Mouse (Mus musculus) heart, adult 8-10 months (tissue): Measurements from ENCODE around the gene Col23a1. TPM values are rescaled to one million over a fixed set of nuclear protein-coding genes. Genes with fewer than 3 reads are reported as not detected.

ENCODE experiments used
- DNase-seq: peaks from one replicate; pipeline ENCODE4 v3.0.0; 2022; ENCODE audit warnings: low spot score
- total RNA-seq, 4 experiments: library from RNA; stranded (reverse); gene quantifications; 2 replicates each; pipeline ENCODE4 v1.2.4; 2022

Gene Col23a1
- 1 to 10 TPM; 1.4 to 3.2 (median 1.9) TPM for total RNA-seq

GRCm38 (mm10) chr11:51289564-51290041 lies at the start of gene Col23a1:
Col23a1 (plus strand) TSS chr11:51289920.
- peak; percentile 74 for DNase-seq

DNA sequence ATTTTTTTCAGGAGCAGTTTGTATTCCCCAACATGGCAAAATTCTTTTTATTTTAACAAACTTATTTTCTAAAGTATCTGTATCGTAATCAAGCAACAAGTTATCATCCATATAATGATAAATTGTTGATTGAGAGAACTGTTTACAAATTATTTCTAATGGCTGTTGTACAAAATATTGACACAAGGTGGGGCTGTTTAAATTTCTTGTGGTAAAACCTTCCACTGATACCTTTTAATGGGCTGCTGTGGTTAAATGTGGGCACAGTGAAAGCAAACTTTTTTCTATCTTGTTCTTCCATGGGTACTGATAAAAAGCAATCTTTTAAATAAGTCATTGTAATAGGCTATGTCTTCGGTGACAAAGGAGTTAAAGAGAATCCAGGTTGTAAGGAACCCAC lies 46.8 kb upstream of the Col23a1 start:
- no peak for DNase-seq

GRCm38 (mm10) chr11:51257006-51257405 lies 32.7 kb upstream of the Col23a1 start:
- DNase-seq = no peak

DNA sequence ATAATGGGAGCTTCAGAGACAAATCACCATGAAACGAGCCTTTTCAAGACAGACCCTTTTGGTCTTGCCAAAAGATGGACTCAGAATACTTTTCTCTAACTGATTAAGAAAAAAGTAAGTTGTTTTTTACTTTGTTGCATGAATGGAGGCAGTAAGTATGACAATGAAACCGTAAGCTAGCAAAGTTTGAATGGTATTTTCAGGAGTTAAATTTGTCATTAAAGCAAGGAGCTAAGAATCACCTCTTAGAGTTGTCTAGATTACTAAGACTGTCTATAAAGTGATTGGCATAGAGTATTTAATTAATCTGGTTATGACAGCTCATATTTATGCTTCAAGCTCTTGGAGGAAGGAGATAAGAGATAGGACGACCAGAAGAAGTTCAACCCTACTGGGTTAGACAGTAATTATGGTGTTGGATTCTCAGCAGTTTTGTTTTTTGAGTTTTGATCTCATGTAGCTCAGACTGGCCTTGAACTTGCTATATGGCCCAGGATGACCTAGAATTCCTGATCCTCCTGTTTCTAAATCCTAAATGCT lies 28.0 kb upstream of the Col23a1 start, which contains the start of gene Clk4:
Gene Clk4, plus strand, starts transcription at position 51 of the 540 bp plus-strand sequence.
- no peak for DNase-seq

DNA sequence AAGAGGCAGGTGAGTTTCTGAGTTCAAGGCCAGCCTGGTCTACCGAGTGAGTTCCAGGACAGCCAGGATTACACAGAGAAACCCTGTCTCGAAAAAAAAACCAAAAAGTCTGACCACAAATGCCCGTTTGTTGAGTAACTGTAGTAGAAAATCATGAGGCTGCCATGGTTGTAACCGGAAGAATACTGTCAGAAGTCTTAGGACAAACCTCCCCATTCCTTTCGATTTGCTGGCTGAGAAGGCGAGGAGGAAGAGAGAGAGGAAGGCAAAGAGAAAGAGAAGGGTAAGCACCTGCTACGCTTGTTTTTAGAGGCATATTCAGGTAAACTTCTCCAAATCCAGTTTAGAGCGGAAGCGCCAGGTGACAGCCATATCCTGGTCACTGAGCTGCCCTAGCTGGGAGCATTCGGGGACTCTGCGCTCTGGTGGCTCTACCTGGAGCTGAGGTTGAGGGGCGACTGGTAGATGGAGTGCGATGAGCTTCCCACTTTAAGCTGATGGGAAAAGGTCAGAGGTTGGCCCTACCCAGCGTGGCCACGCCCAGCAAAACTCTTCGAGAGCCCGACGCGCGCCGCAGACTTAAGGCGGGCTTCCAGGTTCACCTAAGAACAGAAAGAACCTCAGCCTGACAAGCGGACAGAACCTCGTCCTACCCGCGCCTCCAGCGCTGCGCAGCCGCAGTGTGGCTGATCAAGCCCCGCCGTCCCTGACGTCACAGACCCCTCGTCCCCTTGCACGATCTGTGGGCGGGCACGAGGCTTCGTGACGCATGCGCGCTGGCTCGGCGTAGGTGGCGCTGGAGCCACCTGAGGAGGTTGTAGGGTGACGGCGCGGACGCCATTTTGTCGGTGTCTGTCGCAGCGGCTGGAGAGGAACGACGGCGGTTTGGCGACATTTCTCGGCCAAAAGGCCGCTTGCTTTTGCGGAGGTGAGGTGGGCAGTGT lies 27.1 kb upstream of the Col23a1 start, which contains the start of gene BC049762:
Gene BC049762, minus strand, starts transcription at position 705 of the 944 bp plus-strand sequence.
- DNase-seq = peak; percentile 98

DNA sequence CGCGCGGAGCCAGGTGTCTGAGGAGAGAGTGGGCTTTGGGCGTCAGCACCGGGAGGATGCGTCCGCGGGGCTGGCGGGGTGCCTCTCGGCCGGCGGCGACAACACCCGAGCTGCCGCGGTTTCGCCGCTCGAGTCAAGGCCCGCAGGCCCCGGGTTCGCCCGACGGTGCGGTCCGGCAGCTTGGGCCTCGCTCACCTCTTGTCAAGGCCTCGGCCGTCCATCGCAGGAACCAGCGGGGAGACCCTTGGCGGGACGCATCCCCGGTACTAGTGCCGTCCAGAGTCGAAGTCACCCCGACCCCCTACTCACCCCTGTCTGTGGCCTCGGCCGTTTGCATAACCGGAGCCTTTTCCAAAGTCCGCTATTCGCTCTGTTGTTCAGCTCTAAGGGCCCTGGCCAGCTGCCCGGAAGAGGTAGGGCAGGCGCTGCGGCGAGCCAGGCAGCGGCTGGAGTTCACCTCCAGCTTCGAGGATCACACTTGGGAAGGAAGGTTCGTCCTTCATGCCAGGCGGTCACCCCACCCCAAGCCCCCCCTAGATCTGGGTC lies 26.4 kb upstream of the Col23a1 start:
- DNase-seq = peak; percentile 53

DNA sequence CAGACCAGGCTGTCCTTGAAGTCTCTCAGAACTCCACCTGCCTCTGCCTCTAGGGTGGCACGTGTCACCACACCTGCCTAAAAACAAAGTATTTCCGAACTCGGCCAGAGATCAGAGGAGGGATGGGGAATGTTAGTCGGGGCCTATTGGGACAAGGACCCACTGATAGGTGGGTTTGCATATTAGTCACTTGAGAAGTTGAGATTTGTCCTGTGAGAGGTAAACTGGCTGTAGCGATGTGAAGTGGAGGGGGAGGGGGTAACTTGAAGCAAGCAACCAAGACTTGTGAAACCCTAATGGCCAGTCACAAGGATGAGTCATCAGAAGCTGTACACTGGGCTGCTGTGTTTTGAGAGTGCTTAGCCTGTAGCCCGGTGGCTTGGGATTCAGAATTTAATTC lies 25.4 kb upstream of the Col23a1 start:
- DNase-seq = peak; percentile 28

DNA sequence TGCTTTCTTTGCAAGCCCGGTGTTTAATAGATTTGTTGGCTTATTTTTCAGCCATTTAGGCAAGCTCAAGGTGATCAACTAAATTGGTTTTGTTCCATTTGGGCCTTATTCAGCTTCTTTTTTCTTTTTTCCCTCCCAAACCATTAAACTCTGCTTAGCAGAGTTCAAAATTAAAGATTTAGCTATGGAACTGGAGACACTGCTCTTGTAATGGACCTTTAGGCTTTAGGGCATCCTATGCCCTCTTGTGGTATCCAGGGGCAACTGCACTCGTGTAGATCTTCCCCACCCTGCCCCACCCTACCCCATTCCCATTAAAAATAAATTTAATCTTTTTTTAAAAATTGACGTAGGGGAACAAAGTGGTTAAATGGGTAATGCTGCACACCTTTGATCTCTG lies 24.4 kb upstream of the Col23a1 start:
- peak; percentile 32 for DNase-seq

- no peak for DNase-seq
Observed at GRCm38 (mm10) chr11:51274418-51274817, 15.3 kb upstream of the Col23a1 start.

DNA sequence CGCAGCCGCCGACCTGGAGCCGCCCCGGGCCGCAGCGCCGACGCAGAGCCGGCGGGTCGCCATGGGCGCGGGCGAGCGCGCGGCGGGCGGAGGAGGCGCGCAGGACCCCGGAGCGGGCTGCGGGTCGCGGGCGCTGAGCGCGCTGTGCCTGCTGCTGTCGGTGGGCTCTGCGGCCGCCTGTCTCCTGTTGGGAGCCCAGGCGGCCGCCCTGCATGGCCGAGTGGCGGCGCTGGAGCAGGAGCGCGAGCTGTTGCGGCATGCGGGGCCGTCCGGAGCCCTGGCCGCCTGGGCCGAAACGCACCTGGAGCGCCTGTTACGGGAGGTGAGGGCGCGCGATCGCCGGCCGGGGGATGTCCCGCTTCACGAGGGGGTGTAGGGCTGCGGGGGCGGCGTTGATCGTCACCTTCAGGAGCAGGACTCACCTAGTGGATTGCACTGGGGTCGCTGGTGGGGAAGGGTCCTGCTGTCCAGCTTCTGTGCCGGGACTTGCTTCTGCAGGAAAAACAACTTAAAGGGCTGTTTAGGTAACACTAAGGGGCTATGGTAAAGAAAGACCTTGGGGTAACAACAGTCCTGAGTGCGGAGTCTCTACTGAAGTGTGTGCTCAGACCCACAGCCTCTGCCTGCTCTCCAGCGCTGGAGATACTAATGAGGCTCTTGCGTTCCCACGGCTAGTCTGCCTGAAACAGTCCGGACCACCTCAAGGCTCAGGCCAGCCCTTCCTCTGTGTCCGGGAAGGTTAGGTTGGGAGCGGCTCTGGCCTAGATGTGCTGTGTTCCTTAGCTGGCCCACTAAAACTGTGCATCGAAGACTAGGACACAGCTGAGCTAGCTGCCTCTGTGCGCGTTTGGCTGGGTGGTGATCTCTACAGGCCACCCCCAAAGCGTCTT lies 591 bp downstream of the Col23a1 start:
- DNase-seq = no peak

DNA sequence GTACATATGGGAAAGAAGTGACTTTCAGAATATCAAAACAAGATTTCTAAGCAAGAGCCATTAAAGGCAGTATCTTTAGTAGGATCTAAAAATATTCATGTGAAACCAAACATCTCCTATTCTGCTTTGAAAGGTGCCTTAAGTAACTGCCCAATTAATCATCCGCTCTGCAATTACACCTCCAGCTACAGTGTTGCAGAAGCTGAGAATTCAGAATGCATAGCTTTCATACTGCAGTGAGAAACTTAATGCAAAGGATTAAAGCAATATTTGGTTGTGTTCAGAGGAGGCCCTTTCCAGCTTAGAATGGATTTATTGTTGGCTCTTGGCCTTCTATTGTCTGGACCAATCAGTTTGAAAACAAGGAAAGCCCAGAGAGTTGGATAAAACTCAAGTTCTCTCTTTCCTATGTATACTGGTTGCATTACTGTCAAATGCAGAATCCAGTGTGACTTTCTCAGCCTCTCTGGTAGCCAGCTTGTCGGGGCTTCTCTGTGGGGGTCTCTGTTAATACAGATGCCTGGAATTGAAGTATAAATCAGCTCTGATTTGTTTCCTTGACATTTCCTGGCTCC lies 4.3 kb downstream of the Col23a1 start:
- no peak for DNase-seq

DNA sequence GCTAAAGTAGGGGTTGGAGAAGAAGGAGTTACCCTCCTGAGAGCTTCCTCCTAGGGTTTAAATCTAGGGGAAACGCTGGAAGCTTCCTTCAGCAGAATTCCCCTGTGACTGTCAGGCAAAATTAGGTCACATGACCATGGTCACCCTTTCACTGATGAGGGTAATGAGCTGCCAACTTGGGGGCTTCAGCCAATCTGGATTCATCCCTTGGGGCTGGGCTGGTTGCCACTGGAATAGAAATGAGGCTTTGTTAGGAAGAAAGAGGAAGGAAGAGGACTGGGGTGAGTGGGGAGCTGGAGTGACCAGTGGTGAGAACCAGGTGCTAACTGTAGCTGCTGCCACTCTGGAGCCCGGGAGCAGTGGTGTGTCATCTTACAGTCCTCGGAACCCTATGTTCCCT lies 6.0 kb downstream of the Col23a1 start:
- no peak for DNase-seq

- no peak for DNase-seq
Observed at GRCm38 (mm10) chr11:51298691-51299090, 9.0 kb downstream of the Col23a1 start.

GRCm38 (mm10) chr11:51302396-51302795 lies 12.7 kb downstream of the Col23a1 start:
- DNase-seq = no peak

- DNase-seq = no peak
Observed at GRCm38 (mm10) chr11:51303981-51304553, 14.3 kb downstream of the Col23a1 start.

DNA sequence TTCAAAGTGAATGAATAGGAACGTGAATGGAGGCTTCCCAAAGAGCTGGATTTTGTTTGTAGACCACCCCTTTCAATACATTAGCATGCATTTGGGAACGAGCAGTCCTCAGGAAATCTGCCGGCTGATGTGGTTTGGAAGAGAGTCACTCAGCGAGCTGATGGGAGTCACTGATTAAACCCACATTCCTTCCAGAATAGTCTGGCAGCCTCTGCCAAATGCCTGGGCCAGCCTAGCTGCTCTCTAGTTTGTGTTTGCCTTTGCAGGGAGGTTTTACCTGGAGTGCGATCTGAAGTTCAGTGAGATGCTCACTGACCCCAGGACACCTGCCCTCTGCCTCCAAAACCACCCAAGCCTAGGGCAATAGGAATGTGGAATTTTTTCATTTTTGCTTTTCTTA lies 18.6 kb downstream of the Col23a1 start:
- DNase-seq = no peak

DNA sequence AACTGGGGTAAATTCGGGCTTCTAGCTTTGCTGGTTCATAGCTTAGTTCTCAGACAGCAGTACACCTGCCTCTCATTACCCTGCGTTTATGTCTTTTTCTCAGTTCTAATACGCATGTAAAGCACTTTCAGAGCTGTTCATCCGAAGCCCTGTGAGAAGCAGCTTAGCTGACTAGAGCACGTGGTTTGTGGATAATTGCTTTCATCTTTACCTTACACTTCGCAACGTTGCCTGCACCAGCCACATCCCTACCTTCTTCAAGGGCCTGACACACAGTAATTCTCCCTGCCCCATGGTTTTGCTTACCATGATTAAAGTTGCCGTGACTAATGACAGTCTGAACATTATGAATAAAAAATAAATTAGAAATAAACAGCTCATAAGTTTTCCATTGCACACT lies 22.1 kb downstream of the Col23a1 start:
- no peak for DNase-seq

DNA sequence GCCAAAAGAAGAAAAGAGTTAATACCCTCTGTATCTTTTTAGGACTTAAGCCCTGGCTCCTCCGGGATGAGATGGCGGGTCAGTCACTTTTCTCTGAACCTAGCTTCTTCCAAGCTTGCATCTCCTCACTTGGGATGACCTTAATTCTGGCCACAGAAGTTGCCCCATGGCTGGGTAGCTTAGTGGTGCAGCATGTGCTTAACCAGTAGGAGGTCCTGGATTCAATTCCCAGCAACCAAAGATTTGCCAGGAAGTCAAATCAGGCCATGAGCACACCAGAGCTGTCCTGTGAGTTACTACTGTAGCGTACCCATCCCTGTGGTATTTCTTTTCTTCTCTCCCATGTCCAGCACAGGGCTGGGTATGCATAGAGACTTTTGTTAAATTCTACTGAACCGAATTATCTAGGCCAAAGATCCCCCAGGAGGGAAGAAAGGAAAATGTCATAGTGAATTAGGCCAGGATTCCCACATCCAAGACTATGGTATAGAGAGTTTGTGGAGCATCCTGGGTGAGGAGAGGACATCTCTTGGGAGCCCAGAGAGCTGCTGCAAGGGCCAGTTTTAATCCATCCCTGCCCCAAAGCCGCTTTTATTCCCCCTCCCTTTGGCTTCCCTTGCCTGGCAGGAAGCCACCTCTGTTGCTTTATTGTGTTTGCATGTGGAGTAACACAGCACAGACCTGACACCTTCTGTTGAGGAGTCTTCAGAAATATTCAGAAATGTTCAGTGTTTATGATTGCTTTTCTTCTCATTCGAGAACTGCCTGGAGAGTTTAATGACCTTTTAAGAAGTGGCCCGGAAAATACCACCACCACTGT lies 26.5 kb downstream of the Col23a1 start:
- no peak for DNase-seq

DNA sequence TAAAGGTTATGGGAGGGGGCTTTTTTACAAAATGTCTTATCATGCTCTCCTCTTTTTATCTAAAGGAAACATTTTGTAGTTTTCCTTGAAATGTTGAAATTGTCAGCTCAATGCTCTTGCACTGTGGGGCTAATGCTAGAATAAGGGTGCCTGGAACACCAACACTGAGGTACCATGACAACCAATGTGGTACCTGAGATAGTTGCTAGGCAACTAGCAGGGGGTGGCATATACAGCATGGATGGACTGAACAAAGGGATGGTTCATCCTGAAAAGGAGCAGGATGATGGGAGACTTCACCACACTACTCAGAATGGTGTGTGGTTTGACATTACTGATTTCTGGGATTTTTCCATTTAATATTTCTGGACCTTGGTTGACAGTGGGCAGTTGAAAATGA lies 30.9 kb downstream of the Col23a1 start:
- no peak for DNase-seq

- DNase-seq = peak; percentile 13
Observed at GRCm38 (mm10) chr11:51326908-51327307, 37.2 kb downstream of the Col23a1 start.
